Comparison of ENCODE assay signal across 17 mouse cellular contexts in the genomic region with DNA sequence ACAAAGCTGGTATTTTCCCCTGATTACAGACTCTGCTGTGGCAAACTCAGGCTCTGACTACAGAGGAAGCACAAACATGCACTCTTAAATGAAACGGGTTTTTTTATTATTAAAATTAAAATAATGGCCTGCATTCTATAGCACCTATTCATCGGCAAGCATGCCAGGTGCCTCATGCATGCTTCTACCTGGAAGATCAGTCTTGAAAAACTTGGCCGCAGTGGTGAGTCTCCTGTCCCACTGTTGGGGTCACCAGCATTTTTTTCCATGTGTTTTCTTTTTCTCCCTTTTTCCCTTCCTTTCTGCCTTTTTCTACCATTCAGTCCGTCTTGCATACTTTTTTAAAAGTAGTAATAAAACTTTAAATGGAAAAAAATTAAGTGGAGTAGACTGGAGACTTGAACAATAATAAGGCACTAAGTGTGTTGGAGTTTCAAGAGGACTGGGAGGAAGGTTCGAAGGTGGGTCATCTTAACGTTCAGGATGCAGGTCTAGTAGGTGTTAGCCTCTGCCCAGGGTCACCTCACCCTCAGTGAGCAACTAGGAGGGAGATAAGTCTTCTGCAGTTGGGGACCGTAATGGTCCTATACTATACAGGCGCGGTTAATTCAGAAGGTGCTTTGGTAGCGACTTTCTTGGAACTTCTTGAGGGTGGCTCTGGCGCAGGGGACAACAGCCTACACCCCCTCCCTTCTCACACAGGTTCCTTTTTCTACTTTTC. TPM values are rescaled to one million over a fixed set of nuclear protein-coding genes. Genes with fewer than 3 reads are reported as not detected.
DNase-seq lines count a peak whose midpoint lies in the region; ATAC-seq and TF ChIP-seq lines count a peak whose summit lies in the region.
"Had no signal": no experiment of that assay in that cellular context is flagged by ENCODE, and none has a peak within 500 bp of the region (broad histone marks: within the 10 kb centered on the region; RNA-seq: fewer than 3 reads in every experiment).

No protein-coding gene starts in this region.

- intact Hi-C loops in left cerebral cortex, postnatal 10 days (cut with DNase I), result no loop called here
- intact Hi-C loops in left cerebral cortex, postnatal 36 days (cut with DNase I), result no loop called here

- TF ChIP-seq CTCF in embryonic fibroblast, embryonic 13.5 days (IDR thresholded peaks at IDR 0.05; ENCODE audit: borderline replicate concordance, insufficient read depth, low read length), result no peak

- peak; percentile 92 for DNase-seq in midbrain, embryonic 11.5 days (ENCODE audit: low spot score, missing footprints)
- DNase-seq in limb, embryonic 14.5 days (ENCODE audit: low spot score), result no peak
- no peak for DNase-seq in left cerebral cortex, postnatal 10 days (ENCODE audit: extremely low spot score in 1 of 2, low spot score in 2 of 2)
- DNase-seq in left cerebral cortex, postnatal 36 days (ENCODE audit: low spot score in 2 of 2), result no peak
- DNase-seq: kidney, adult 9 months; spleen, adult 18-20 months; thymus, postnatal 14 days had no signal

- TF ChIP-seq POLR2A in embryonic fibroblast, embryonic 13.5 days (IDR thresholded peaks at IDR 0.05; ENCODE audit: low read depth, low read length), result no peak
- TF ChIP-seq POLR2A in limb, embryonic 14.5 days (IDR thresholded peaks at IDR 0.05; ENCODE audit: borderline replicate concordance, extremely low read depth, insufficient read depth, insufficient read length), result no peak

- H3K4me2 ChIP-seq in forebrain, embryonic 13.5 days, result peak overlapping the region; percentile 58
- no peak overlapping the region for H3K4me2 ChIP-seq in forebrain, embryonic 12.5 days
- H3K4me2 ChIP-seq in midbrain, embryonic 11.5 days, result no peak overlapping the region
- H3K4me2 ChIP-seq in midbrain, embryonic 15.5 days, result no peak overlapping the region
- peak overlapping the region; percentile 15; the same call in 1 of the 2 replicates for H3K4me2 ChIP-seq in limb, embryonic 14.5 days (replicated peaks; ENCODE audit: low read depth, low read length, severe bottlenecking)
- H3K4me2 ChIP-seq: liver, embryonic 12.5 days had no signal

- 19% methylated on average over 11 of the region's 11 CpGs for WGBS in forebrain, embryonic 13.5 days
- WGBS in forebrain, embryonic 12.5 days, result 5% methylated on average over 11 of the region's 11 CpGs
- WGBS in midbrain, embryonic 11.5 days, result 4% methylated on average over 11 of the region's 11 CpGs
- 15% methylated on average over 11 of the region's 11 CpGs for WGBS in midbrain, embryonic 15.5 days
- whole genome bisulfite sequencing in limb, embryonic 14.5 days, result 25% methylated on average over 11 of the region's 11 CpGs

- no peak overlapping the region for H3K4me3 ChIP-seq in forebrain, embryonic 13.5 days
- no peak overlapping the region for H3K4me3 ChIP-seq in forebrain, embryonic 12.5 days (replicated peaks)
- no peak overlapping the region for H3K4me3 ChIP-seq in midbrain, embryonic 11.5 days (ENCODE audit: low read depth, low read length)
- H3K4me3 ChIP-seq in midbrain, embryonic 15.5 days, result no peak overlapping the region
- H3K4me3 ChIP-seq in embryonic fibroblast, embryonic 13.5 days (ENCODE audit: insufficient read depth, low read length), result no peak overlapping the region
- H3K4me3 ChIP-seq in limb, embryonic 14.5 days (replicated peaks; ENCODE audit: low read length), result no peak overlapping the region
- H3K4me3 ChIP-seq: erythroblast, embryonic 14.5 days; liver, embryonic 12.5 days; megakaryocyte, embryonic 14.5 days had no signal

- no peak for ATAC-seq in forebrain, embryonic 13.5 days
- no peak for ATAC-seq in forebrain, embryonic 12.5 days (ENCODE audit: low FRiP score)
- ATAC-seq in midbrain, embryonic 11.5 days (ENCODE audit: low FRiP score), result no peak
- ATAC-seq in midbrain, embryonic 15.5 days (replicated peaks), result no peak
- ATAC-seq in limb, embryonic 14.5 days (ENCODE audit: low FRiP score, low read depth), result no peak
- ATAC-seq: inflammation-experienced regulatory T-cells, adult 6 months; liver, embryonic 12.5 days; lung, postnatal 0 days had no signal

- peak overlapping the region; percentile 66 for H3K9ac ChIP-seq in forebrain, embryonic 13.5 days
- H3K9ac ChIP-seq in forebrain, embryonic 12.5 days, result no peak overlapping the region
- H3K9ac ChIP-seq in midbrain, embryonic 11.5 days (ENCODE audit: low read length), result no peak overlapping the region
- H3K9ac ChIP-seq in midbrain, embryonic 15.5 days, result no peak overlapping the region
- no peak overlapping the region for H3K9ac ChIP-seq in limb, embryonic 14.5 days (ENCODE audit: low read depth, low read length, severe bottlenecking)
- H3K9ac ChIP-seq: liver, embryonic 12.5 days; stomach, embryonic 15.5 days had no signal

- H3K9me3 ChIP-seq in forebrain, embryonic 13.5 days (replicated peaks), result no peaks in the 10 kb centered on the region
- no peaks in the 10 kb centered on the region for H3K9me3 ChIP-seq in forebrain, embryonic 12.5 days
- no peaks in the 10 kb centered on the region for H3K9me3 ChIP-seq in midbrain, embryonic 11.5 days (ENCODE audit: control insufficient read depth, low read length)
- H3K9me3 ChIP-seq in midbrain, embryonic 15.5 days, result no peaks in the 10 kb centered on the region
- no peaks in the 10 kb centered on the region for H3K9me3 ChIP-seq in limb, embryonic 14.5 days (ENCODE audit: control insufficient read depth, low read length)
- H3K9me3 ChIP-seq: liver, embryonic 12.5 days; stomach, embryonic 15.5 days had no signal

- peaks cover 97% of the 10 kb centered on the region for H3K27me3 ChIP-seq in forebrain, embryonic 13.5 days
- H3K27me3 ChIP-seq in forebrain, embryonic 12.5 days, result peaks cover 100% of the 10 kb centered on the region
- H3K27me3 ChIP-seq in midbrain, embryonic 11.5 days (ENCODE audit: control insufficient read depth, insufficient read depth, low read length), result peaks cover 100% of the 10 kb centered on the region
- peaks cover 96% of the 10 kb centered on the region for H3K27me3 ChIP-seq in midbrain, embryonic 15.5 days (replicated peaks)
- H3K27me3 ChIP-seq in limb, embryonic 14.5 days (ENCODE audit: control insufficient read depth, insufficient read depth, low read length), result peaks cover 25% of the 10 kb centered on the region; the same call in 1 of the 2 replicates

- peaks cover 3% of the 10 kb centered on the region; the same call in 1 of the 2 replicates for H3K36me3 ChIP-seq in forebrain, embryonic 13.5 days (ENCODE audit: poor library complexity, severe bottlenecking)
- no peaks in the 10 kb centered on the region for H3K36me3 ChIP-seq in forebrain, embryonic 12.5 days (replicated peaks)
- H3K36me3 ChIP-seq in midbrain, embryonic 11.5 days (ENCODE audit: control insufficient read depth, insufficient read depth, low read length), result no peaks in the 10 kb centered on the region
- no peaks in the 10 kb centered on the region for H3K36me3 ChIP-seq in midbrain, embryonic 15.5 days (replicated peaks)
- H3K36me3 ChIP-seq in limb, embryonic 14.5 days (ENCODE audit: control insufficient read depth, insufficient read depth, low read length), result peaks cover 14% of the 10 kb centered on the region; the same call in 1 of the 2 replicates
- H3K36me3 ChIP-seq: liver, embryonic 12.5 days; stomach, embryonic 15.5 days had no signal

- peaks cover 91% of the 10 kb centered on the region for H3K4me1 ChIP-seq in forebrain, embryonic 13.5 days
- peaks cover 54% of the 10 kb centered on the region for H3K4me1 ChIP-seq in forebrain, embryonic 12.5 days
- no peaks in the 10 kb centered on the region for H3K4me1 ChIP-seq in midbrain, embryonic 11.5 days (ENCODE audit: control insufficient read depth, insufficient read depth, low read length)
- H3K4me1 ChIP-seq in midbrain, embryonic 15.5 days, result peaks cover 40% of the 10 kb centered on the region
- H3K4me1 ChIP-seq in embryonic fibroblast, embryonic 13.5 days (ENCODE audit: control insufficient read depth, insufficient read depth, low read length), result peaks cover 42% of the 10 kb centered on the region
- H3K4me1 ChIP-seq in limb, embryonic 14.5 days (ENCODE audit: control insufficient read depth, insufficient read depth, low read length), result peaks cover 99% of the 10 kb centered on the region
- H3K4me1 ChIP-seq: liver, embryonic 12.5 days had no signal

- peak overlapping the region; percentile 97 for H3K27ac ChIP-seq in forebrain, embryonic 13.5 days
- H3K27ac ChIP-seq in forebrain, embryonic 12.5 days, result no peak overlapping the region
- H3K27ac ChIP-seq in midbrain, embryonic 11.5 days (ENCODE audit: low read depth, low read length), result no peak overlapping the region
- no peak overlapping the region for H3K27ac ChIP-seq in midbrain, embryonic 15.5 days
- peak overlapping the region; percentile 88 for H3K27ac ChIP-seq in embryonic fibroblast, embryonic 13.5 days (ENCODE audit: insufficient read depth, low read length)
- peak overlapping the region; percentile 13; the same call in 1 of the 2 replicates for H3K27ac ChIP-seq in limb, embryonic 14.5 days (replicated peaks; ENCODE audit: low read depth, low read length)
- H3K27ac ChIP-seq: liver, embryonic 12.5 days; stomach, embryonic 15.5 days had no signal

RNA-seq across cellular contexts. Expression of gene Nfix, which starts 16.8 kb away (rescaled TPM):
- polyA plus RNA-seq in forebrain, embryonic 13.5 days (2015; fragmentation: Nextera tagmentation; extraction: Ambion mirVana), result 127 and 145 TPM in 2 replicates
- 31.9 and 33.2 TPM in 2 replicates for polyA plus RNA-seq in forebrain, embryonic 12.5 days (2016; fragmentation: Nextera tagmentation; extraction: Ambion mirVana)
- polyA plus RNA-seq in midbrain, embryonic 11.5 days (2014; fragmentation: Nextera tagmentation; extraction: Ambion mirVana), result 2.2 and 2.5 TPM in 2 replicates
- 48.6 and 54.0 TPM in 2 replicates for polyA plus RNA-seq in midbrain, embryonic 15.5 days (2015; fragmentation: Nextera tagmentation; extraction: Ambion mirVana)
- polyA plus RNA-seq in embryonic fibroblast, embryonic 13.5 days (2011; ENCODE audit: insufficient read length, low read depth, missing spikeins), result 173 and 236 TPM in 2 replicates
- polyA plus RNA-seq in limb, embryonic 14.5 days (2012; rRNA removed), result 81.2 and 97.7 TPM in 2 replicates
- 100 and 108 TPM in 2 replicates for polyA plus RNA-seq in limb, embryonic 14.5 days (2014; fragmentation: Nextera tagmentation; extraction: Ambion mirVana)
- 100 to 1,000 TPM; 397 to 441 TPM for total RNA-seq in left cerebral cortex, postnatal 10 days (2021)
- 100 to 1,000 TPM; 303 to 353 TPM for total RNA-seq in left cerebral cortex, postnatal 36 days (2021)

RNA-seq across cellular contexts. Expression of gene Dand5, which starts 39.3 kb away (rescaled TPM):
- polyA plus RNA-seq in forebrain, embryonic 13.5 days (2015; fragmentation: Nextera tagmentation; extraction: Ambion mirVana), result 7.3 and 8.2 TPM in 2 replicates
- polyA plus RNA-seq in forebrain, embryonic 12.5 days (2016; fragmentation: Nextera tagmentation; extraction: Ambion mirVana), result 5.3 and 5.6 TPM in 2 replicates
- polyA plus RNA-seq in midbrain, embryonic 11.5 days (2014; fragmentation: Nextera tagmentation; extraction: Ambion mirVana), result 3.9 and 4.6 TPM in 2 replicates
- 12.3 and 13.4 TPM in 2 replicates for polyA plus RNA-seq in midbrain, embryonic 15.5 days (2015; fragmentation: Nextera tagmentation; extraction: Ambion mirVana)
- 2.0 and 2.3 TPM in 2 replicates for polyA plus RNA-seq in embryonic fibroblast, embryonic 13.5 days (2011; ENCODE audit: insufficient read length, low read depth, missing spikeins)
- 5.7 and 5.9 TPM in 2 replicates for polyA plus RNA-seq in limb, embryonic 14.5 days (2012; rRNA removed)
- polyA plus RNA-seq in limb, embryonic 14.5 days (2014; fragmentation: Nextera tagmentation; extraction: Ambion mirVana), result 6.4 and 6.9 TPM in 2 replicates
- total RNA-seq in left cerebral cortex, postnatal 10 days (2021), result 1 to 10 TPM; 7.4 to 8.3 TPM
- total RNA-seq in left cerebral cortex, postnatal 36 days (2021), result 10 to 100 TPM; 10.3 to 10.9 TPM

RNA-seq across cellular contexts. Expression of gene Gadd45gip1, which starts 48.0 kb away (rescaled TPM):
- 42.6 and 47.0 TPM in 2 replicates for polyA plus RNA-seq in forebrain, embryonic 13.5 days (2015; fragmentation: Nextera tagmentation; extraction: Ambion mirVana)
- 43.0 and 44.8 TPM in 2 replicates for polyA plus RNA-seq in forebrain, embryonic 12.5 days (2016; fragmentation: Nextera tagmentation; extraction: Ambion mirVana)
- polyA plus RNA-seq in midbrain, embryonic 11.5 days (2014; fragmentation: Nextera tagmentation; extraction: Ambion mirVana), result 37.3 and 37.8 TPM in 2 replicates
- polyA plus RNA-seq in midbrain, embryonic 15.5 days (2015; fragmentation: Nextera tagmentation; extraction: Ambion mirVana), result 35.5 and 36.1 TPM in 2 replicates
- 11.7 and 12.6 TPM in 2 replicates for polyA plus RNA-seq in embryonic fibroblast, embryonic 13.5 days (2011; ENCODE audit: insufficient read length, low read depth, missing spikeins)
- 39.8 and 45.6 TPM in 2 replicates for polyA plus RNA-seq in limb, embryonic 14.5 days (2012; rRNA removed)
- 43.2 and 44.9 TPM in 2 replicates for polyA plus RNA-seq in limb, embryonic 14.5 days (2014; fragmentation: Nextera tagmentation; extraction: Ambion mirVana)
- 10 to 100 TPM; 20.6 to 21.3 TPM for total RNA-seq in left cerebral cortex, postnatal 10 days (2021)
- total RNA-seq in left cerebral cortex, postnatal 36 days (2021), result 10 to 100 TPM; 26.3 to 26.9 TPM

RNA-seq across cellular contexts. Expression of gene Rad23a, which starts 57.1 kb away (rescaled TPM):
- 93.9 and 114 TPM in 2 replicates for polyA plus RNA-seq in forebrain, embryonic 13.5 days (2015; fragmentation: Nextera tagmentation; extraction: Ambion mirVana)
- 108 and 118 TPM in 2 replicates for polyA plus RNA-seq in forebrain, embryonic 12.5 days (2016; fragmentation: Nextera tagmentation; extraction: Ambion mirVana)
- polyA plus RNA-seq in midbrain, embryonic 11.5 days (2014; fragmentation: Nextera tagmentation; extraction: Ambion mirVana), result 87.7 and 100 TPM in 2 replicates
- polyA plus RNA-seq in midbrain, embryonic 15.5 days (2015; fragmentation: Nextera tagmentation; extraction: Ambion mirVana), result 88.2 and 91.7 TPM in 2 replicates
- 57.6 and 61.7 TPM in 2 replicates for polyA plus RNA-seq in embryonic fibroblast, embryonic 13.5 days (2011; ENCODE audit: insufficient read length, low read depth, missing spikeins)
- polyA plus RNA-seq in limb, embryonic 14.5 days (2012; rRNA removed), result 82.0 and 82.4 TPM in 2 replicates
- 104 and 109 TPM in 2 replicates for polyA plus RNA-seq in limb, embryonic 14.5 days (2014; fragmentation: Nextera tagmentation; extraction: Ambion mirVana)
- total RNA-seq in left cerebral cortex, postnatal 10 days (2021), result 10 to 100 TPM; 57.0 to 60.1 TPM
- total RNA-seq in left cerebral cortex, postnatal 36 days (2021), result 10 to 100 TPM; 77.9 to 78.8 TPM

Comparison
In these comparisons a context has a peak if more than half of its experiments do, and no peak if none do; other contexts are left out.
1. H3K27ac ChIP-seq: peak in forebrain, embryonic 13.5 days (single experiment), embryonic fibroblast, embryonic 13.5 days (single experiment) and limb, embryonic 14.5 days (single experiment); none in forebrain, embryonic 12.5 days (single experiment), midbrain, embryonic 11.5 days (single experiment) and midbrain, embryonic 15.5 days (single experiment).
2. H3K4me2 ChIP-seq: peak in forebrain, embryonic 13.5 days (single experiment) and limb, embryonic 14.5 days (single experiment); none in forebrain, embryonic 12.5 days (single experiment), midbrain, embryonic 11.5 days (single experiment) and midbrain, embryonic 15.5 days (single experiment).